Mouse (Mus musculus) layer of hippocampus, postnatal 25 days (tissue): ENCODE results near the gene Casp8. TPM values are rescaled to one million over a fixed set of nuclear protein-coding genes. Genes with fewer than 3 reads are reported as not detected.
A peak's percentile ranks its signal among the peaks of the same experiment; 100 is the strongest.
"Not testable (repeated sequence)": the region's sequence is repeated elsewhere in the genome, so short reads cannot be mapped to it uniquely, and the experiment has no call there.

Source experiments
- DNase-seq, 2 experiments: peaks; one replicate each; pipeline ENCODE4 v3.0.0; 2022; ENCODE audit warnings: mixed read lengths in 2 of 2, low spot score in 1 of 2; ENCODE audit errors: extremely low spot score in 1 of 2
- total RNA-seq, 2 experiments: library from RNA; stranded (reverse); gene quantifications; 2 replicates each; pipeline ENCODE4 v1.2.3; 2021

Casp8 gene
- total RNA-seq: 1 to 10 TPM; 2.7 TPM

DNA sequence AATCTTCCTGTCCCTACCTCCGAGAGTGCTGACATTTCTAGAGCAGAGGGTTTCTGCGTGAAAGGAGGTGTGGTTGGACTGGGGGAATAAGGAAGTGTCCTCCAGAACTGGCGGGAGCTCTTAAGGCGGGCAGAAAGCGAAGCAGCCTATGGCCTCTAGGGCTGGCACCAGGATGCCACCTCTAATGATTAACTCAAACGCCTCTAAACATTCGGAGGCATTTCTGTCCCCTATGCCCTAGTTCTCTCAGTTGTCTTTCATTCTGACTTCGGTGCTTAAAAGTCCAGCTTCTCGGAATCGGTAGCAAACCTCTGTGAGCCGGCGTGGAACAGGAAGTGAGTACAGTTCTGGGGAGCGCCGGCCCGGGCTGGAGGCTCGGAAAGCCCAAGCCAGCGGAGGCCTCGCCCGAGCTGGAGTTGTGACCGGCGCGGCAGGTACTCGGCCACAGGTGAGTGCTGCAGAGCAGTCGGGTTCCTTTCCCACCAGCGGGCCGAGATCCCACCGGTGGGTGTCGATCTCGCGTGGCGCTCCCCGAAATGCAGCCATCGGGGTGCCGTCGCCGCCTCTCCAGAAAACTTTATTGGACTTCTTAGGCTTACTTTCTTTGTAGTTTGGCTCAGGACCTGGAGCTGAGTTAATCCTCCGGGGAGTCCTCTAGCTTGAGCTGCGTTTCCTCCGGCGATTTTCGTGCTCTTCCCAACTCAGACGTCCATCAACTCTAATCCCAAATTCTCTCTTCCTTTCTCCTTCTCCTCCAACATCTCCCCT, at the start of gene Casp8:
Casp8 (plus strand) TSS at position 84 of the 768 bp plus-strand sequence.
- DNase-seq: no peak

DNA sequence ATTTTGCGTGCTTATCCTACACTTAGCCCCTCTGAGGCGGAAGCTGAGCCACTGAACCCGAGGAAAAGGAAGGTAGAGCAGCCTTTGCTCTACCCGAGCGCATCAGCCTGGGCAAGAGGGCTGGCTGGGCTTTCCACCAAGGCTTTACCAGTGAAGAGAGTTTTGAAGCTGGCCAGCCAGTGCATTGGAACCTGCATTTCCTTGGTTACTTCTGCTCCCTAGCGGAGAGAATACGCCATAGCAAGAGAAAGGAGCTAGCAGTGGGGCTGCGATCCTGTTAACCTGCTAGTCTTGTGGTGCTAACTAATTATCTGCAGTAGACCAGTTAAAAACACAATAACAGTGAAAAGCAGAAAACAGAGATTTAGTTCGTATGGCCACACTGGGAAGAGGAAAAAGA, 48.3 kb upstream of the Casp8 start:
- DNase-seq: peak in 1 of 2 experiments; percentile 51

DNA sequence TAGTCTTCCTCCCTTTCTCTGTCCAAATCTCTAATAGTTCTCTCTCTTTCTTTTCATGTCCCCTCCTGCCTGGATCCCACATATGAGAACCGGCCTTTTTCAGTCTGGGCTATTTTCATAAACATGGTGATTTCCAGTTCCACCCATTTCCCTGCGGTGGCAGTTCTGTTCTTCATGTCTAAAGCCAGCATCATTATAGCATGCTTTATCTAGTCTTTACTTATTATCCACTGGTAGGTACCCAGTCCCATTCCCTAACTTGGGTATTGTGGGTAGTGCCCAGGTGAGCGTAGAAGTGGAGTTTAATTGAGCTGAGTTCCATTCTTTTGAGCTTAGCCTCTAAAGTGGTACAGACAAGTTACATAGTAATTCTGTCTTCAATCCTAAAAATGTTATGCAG, 35.7 kb upstream of the Casp8 start:
- no peak for DNase-seq

DNA sequence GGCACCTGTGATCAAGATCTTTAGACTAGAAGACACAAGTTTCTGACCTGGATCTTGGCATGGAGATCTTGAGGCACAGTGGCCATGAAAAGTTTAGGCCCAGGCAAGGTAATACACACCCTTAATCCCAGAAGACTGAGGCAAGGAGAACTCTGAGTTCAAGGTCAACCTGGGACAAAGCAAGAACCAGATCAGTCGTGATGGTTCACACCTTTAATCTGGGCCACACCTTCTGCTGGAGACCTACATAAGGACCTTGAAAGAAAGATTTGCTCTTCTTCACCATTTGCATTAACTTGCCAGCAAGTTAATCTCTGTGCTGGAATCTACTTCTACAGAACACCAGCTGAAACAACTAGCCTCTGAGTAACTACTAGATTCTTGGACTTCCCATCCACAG, 34.6 kb upstream of the Casp8 start:
- no peak for DNase-seq

DNA sequence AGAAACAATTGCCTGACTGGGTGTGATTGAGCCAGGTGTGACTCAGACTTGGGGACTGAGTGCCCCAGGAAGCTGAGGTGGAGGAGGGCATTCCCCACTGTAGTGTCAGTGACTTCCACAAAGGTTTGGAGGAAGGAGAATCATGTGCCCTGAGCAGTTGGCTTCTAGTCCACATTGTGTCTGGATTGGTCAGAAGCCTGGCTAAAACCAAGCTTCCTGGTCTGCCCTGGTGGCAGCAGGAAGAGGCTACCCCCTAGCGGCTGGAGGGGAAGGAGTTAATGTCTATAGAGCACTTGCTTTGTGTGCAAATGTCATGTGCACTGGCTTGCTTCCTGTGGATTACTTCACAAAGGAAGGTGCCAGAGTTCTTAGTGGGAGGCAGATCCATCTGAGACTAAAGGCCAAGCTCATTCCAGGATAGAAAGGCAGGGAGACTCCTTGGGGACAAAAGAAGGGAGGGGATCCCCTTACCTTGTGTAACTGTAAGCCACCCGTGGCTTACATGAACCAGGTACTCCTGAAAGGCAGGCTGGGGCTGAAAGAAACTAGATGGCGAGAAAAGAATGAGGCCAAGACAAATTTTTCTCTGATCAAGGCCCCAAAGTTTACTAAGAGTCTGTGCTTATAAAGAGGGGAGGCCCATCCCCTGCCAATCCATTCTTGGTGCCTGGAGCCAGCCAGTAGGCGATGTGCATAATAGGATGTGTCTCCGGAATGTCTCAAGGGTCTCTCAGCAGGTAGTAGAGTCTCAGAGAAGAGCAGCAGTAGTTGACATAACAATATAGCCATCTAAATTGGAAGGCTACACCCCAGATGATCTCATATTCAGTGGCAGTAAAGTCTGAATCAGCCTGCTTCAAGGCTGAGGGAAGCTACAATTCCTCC, 33.5 kb upstream of the Casp8 start:
- not testable (repeated sequence) for DNase-seq

DNA sequence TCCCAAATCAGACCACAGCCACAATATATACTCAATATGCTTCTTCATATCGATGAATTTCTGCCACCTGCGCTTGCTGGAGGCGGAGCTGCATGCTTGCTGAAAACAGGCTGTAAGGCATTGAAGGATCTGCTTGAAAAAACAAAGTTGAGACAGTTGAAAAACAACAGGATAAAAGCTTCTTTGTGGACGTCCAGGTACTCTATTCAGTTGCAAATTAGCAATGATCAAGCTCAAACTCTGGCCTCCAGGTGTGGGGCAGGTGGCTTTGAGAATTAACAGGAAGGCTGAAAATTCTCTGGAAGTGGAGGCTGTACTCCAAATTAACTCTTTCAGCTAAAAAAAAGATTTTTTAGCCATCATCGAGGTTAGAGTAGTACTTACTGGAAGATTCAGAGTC, 32.6 kb upstream of the Casp8 start:
- DNase-seq: no peak

DNA sequence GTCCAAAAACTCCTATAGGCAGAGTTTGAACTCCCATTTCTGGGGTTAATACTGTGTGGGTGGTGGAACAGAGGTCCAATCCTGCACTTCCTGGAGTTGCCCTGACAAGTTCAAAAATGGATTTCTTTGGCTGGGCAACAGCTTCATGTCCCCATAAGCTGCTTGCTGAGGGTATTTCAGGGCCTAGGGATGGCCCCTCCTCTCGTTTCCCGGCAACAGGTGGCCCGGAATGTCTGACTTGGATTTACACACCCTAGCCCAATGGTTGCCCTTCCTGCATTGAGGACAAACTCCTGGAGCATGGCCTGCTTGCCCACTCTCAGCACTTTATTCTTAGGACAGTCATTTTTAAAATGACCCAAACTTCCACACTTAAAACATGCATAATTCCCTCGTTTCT, 28.7 kb upstream of the Casp8 start:
- DNase-seq: not testable (repeated sequence)

DNA sequence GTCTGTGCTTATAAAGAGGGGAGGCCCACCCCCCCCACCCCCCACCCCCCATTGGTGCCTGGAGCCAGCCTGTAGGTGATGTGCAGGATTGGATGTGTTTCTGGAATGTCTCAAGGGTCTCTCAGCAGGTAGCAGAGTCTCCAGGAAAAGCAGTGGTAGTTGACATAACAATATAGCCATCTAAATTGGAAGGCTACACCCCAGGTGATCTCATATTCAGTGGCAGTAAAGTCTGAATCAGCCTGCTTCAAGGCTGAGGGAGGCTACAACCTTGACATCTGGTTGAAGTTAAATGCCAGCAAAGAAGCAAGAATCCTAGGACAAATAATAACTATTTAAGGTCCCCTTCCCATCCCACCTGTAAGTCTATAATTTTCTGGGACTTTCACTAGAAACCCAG, 26.0 kb upstream of the Casp8 start:
- no peak for DNase-seq

DNA sequence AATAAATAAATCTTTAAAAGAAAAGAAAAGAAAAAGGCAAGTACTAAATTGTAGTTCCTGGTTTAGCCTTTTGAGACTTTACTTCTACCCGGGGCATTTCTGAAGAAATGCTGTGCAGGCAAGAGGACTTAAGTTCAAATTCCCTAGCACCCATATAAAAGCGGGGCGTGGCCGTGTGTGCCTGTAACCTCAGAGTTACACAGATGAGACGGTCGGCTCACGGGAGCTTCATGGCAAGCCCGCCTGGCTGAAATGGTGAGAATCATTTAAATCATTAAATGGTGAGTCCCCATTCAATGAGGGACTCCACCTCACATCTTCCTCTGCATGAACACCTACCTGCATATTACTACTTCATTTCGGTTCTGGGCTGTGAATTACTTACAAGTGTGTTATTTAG, 25.5 kb upstream of the Casp8 start:
- DNase-seq: no peak

DNA sequence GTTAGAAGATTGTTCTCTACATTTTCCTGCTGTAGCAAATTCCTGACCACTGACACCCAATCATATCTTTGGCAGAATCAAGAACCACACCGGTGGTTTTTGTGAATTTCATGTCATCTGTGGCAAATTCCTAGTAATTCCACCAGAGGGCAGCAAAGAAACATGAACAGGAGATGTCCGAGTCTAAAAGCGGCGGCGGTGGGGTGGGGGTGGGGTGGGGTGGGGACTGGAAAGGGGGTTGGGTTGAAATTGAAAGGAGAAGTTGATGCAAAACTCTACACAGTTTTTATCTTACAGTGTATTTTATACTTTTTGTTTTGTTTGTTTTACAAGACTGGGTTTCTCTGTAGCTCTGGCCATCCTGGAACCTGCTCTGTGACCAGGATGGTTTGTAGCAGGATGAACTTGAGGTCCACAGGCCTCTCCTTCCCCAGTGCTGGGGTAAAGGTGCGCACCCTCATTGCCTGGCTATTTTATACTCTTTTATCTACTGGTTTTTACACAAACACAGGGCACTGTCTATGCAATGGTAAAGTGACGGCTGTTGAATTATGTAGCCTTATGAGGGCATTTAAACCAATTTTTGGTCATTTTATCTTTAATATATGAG, 25.0 kb upstream of the Casp8 start:
- peak in 1 of 2 experiments; percentile 28 for DNase-seq

DNA sequence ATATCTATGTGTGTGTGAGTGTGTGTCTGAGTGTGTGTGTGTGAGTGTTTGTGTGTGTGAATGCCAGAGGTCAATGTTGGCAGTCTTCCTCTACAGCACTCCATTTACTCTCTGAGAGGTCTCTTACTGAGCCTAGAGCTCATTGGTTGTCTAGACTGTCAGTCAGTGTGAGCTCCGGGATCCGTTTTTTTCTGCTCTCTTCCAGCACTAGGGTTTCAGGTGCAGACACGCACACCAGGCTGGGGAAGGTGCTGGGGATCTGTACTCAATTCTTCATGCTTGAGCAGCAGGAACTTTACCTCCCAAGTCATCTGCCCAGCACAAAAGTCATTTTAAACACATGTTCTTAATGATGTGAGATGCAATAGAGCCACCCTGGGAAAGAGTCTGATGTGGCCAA, 23.1 kb upstream of the Casp8 start:
- DNase-seq: no peak

DNA sequence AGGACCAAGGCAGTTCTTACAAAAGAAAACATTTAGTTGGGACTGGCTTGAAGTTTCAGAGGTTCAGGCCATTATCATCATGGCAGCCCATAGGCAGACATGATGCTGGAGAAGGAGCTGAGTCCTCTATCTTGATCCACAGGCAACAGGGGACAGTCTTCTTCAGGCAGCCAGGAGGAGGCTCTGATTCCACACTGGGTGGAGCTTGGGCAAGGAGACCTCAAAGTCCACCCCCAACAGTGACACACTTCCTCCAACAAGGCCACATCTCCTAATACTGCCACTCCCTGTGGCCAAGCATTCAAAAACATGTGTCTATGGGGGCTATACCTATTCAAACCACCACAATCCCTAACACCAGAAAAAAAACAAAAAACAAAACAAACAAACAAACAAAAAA, 21.9 kb upstream of the Casp8 start:
- no peak for DNase-seq

DNA sequence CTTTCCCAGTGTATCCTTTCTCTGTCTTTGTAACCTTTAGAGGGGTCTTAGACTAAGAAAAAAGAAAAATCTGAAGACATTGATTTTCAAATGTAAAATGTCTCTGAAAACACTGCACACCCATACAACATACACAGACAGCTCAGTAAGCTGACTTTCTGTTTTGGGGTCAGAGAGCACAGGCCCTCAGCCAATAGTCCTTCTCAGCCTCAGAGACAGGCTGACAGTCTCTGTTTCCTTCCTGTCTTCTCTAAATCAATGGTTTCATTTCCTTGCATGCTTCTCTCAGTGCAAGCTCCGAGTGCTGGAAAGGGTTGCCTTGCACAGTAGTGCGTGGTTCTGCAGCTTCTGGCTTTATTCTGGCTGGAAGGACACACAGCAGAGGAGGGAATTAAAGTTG, 21.3 kb upstream of the Casp8 start:
- no peak for DNase-seq

DNA sequence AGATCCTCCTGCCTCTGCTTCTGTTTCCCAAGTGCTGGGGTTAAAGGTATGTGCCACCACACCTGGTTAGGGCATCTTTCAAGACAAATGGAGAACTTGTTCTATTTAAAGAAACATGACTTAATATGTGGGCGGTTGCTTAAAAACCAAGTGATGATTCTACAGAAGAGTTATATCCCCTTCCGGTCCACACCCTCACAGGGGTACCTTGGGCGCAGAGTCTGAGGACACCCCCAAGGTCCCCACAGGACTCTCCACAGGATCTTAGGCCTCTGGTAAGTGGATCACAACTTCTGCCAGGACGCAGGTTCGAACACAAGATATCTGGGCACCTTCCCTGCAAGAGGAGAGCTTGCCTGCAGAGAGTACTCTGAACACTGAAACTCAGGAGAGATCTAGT, 19.8 kb upstream of the Casp8 start:
- no peak for DNase-seq

DNA sequence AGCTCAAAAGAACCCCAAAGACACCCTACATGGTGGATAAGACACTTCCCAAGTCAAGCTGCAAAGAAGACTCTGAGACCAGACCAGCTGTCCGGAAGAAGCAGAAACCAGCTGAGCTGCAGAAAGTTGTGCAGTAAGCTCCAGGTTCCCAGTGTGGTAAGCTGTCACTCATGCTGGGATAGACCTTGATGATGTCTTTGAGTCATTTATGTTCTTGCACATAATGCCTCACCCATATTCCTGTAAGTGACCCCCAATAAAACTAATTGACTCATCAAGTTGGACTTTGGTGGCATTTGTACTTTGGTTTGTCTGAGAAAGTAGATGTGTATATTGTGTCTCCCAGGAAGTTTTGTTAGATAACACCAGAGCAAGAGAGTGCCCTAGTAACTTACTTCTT, 17.6 kb upstream of the Casp8 start:
- no peak for DNase-seq

DNA sequence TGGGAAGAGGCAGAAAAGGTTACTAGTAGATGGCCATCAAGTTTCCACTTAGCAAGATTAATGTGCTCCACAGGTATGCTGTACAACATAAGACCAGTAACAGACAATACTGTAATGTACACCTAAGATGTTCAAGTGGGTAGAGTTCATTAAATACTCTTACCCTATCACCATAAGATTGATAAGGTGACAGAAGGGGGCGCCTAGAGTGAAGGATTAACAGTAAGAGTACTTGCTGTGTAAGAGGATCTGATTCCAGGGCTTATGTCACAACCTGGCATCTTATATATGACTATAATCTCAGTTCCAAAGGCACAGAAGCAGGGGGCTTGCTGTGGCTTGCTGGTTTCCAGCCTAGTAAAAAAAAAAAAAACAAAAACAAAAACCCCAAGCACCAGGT, 16.9 kb upstream of the Casp8 start:
- DNase-seq: no peak

DNA sequence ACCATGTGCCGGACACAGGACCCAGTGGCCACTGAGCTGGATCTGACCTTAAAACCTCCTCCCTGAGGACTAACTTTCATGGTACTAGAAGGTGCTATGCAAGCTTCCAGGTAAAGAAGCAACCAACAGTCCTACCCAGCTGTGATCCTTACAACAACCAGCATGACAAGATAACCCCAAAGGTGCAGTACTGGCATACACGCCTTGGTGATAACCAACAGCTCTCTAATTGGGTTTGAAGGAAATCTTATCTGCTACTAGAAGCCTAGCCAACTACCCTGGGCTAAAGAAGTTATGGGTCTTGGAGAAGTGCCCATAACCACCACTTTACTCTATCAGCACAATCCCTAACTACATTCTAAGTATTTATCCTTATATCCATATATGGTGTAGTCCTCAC, 8.9 kb upstream of the Casp8 start:
- no peak for DNase-seq

DNA sequence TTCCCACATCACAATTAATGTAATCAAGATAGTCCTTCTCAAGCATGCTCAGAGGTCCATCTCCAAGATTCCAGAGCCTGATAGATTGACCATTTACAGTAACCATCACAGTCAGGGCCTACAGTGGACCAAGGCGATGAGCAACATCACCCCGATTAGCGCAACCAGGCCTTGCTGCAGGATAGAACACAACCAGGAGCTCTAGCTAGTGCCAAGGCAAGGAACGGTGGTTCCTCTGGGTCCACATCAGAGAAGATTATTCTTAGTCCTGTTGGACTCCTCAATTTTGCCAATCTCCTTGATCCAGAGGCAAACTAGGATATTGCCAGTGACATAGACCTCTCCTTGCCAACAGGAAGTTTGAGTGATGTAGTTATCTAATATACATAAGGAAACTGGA, 6.8 kb upstream of the Casp8 start:
- DNase-seq: no peak

DNA sequence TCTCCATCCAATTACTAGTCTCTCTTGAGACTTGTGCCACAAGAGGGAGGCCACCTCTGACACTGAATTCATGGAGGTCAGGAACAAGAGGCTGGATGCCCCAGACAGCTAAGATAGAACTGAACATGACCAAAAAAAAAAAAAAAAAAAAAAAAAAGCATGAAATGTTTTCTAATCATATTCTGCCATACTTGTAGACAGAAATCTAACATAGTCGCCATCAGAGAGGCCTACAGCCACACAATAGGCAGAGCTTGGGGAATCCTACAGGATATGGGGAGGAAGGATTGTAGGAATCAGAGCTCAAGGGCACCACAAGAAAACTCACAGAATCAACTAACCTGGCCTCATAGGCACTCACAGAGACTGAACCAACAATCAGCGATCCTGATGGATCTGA, 469 bp upstream of the Casp8 start:
- no peak for DNase-seq

DNA sequence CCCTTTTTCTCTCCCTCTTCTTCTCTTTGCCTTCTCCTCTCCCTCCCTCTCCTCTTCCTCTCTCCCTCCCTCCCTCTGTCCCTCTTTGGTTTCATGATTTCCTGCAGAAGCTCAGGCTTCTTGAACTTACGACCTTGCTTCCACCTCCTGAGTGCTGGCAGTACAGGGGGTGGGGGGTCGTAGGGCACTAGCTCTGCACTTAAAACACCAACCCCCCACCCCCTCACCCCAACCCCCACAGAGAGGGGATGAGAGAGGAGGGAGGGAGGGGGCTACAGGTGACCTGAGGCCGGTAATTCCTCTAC, 837 bp downstream of the Casp8 start:
- DNase-seq: no peak

DNA sequence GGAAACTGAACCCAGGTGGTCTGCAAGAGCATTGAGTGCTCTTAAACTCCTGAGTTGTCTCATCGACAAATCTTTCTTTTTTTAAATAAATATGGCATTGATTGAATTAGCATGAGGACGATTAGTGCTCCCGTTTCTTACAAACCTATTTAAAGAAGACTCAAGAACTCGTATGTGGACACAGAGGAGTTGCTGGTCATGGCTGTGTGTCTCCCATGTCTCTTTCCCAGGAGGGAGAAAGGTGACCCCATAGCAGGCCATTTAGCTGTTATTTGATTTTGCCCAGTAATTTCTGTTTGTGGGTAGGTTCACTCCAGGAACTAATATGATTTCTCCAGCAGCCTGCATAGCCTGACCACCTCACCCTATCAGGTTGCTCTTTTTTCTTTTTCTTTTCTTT, 1.7 kb downstream of the Casp8 start:
- no peak for DNase-seq

DNA sequence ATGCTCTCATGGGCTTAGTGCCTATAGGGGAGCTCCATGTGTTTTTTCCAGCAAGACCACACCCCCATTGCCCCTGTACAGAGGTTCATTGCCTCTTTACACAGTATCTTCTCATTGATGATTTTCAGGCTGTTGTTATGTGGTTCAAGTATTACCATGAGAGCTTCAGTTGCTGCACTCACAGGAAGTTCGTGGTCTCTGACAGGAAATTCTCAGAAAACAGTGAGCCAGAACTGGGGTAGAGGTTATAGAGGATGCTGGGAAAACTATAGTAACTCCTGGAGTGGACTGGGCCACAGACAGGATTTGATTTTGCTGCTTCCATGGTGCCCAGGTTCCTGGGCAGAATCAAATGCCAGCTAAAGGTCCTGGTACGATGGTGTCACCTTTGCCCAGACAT, 2.2 kb downstream of the Casp8 start:
- no peak for DNase-seq
